Mouse (Mus musculus) ovary, adult 10 weeks (tissue): Measurements from ENCODE around the gene Mup3. TPM values are rescaled to one million over a fixed set of nuclear protein-coding genes. Genes with fewer than 3 reads are reported as not detected.

Experiments
- polyA plus RNA-seq: library from polyadenylated mRNA; stranded (reverse); fragments of 350-450 nt; fragmentation: Illumina TruSeq; extraction: RNeasy Lipid Tissue Mini Kit (QIAGEN cat#74804); gene quantifications from one replicate; pipeline ENCODE4 v1.2.3, GENCODE M21; 2014

Mup3 gene
- polyA plus RNA-seq = 1.3 TPM

DNA sequence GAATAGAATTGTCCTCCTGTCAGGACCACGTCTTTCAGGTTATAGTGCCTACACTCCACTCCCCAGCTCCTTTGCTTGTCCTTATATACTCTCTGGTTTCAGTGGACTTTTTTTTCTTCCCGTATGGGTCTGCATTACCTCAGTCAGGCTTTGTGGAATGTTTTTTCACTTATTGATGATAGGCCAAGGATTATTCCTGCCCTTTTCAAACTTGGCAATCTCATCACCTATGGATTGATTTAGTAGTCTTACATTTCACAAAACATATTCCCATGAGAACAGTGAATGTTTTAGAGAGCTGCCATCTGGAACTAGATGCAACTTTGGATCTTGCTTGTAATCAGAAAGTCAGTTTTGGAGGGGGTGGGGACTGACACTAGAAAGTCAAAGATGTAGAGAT is at the start of gene Mup3:
Gene Mup3, minus strand, starts transcription at position 102 of the 400 bp plus-strand sequence.

DNA sequence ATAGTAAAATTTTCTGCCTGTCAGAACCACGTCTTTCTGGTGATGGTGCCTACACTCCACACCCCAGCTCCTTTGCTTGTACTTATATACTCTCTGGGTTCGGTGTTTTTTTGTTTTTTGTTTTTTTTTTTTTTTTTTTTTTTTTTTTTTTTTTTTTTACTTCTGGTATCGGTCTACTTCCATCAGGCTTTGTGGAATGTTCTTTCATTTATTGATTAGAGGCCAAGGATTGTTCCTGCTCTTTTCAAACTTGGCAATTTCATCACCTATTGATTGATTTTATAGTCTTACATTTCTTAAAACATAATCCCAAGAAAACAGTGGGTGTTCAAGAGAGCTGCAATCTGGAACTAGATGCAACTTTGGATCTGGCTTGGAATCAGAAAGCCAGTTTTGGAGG is 33.1 kb downstream of the Mup3 start, which contains the start of gene Mup20:
Gene Mup20, minus strand, starts transcription at position 101 of the 400 bp plus-strand sequence.

Other genes starting within 250 kb of the Mup3 start
- gene Mup20, start 33.2 kb downstream of the Mup3 start, polyA plus RNA-seq = not detected
- not detected for gene Mup21, start 63.5 kb upstream of the Mup3 start, polyA plus RNA-seq
- gene Zfp37, start 143.7 kb upstream of the Mup3 start, polyA plus RNA-seq = 44.2 TPM
- gene Slc31a2, start 175.2 kb upstream of the Mup3 start, polyA plus RNA-seq = 11.1 TPM